ENCODE assay signal across 14 mouse cellular contexts in genomic region chr2:93368954-93369353, GRCm38 (mm10). TPM values are rescaled to one million over a fixed set of nuclear protein-coding genes. Genes with fewer than 3 reads are reported as not detected.
DNase-seq lines count a peak whose midpoint lies in the region; ATAC-seq and TF ChIP-seq lines count a peak whose summit lies in the region.
"Had no signal": no experiment of that assay in that cellular context is flagged by ENCODE, and none has a peak within 500 bp of the region (broad histone marks: within the 10 kb centered on the region; RNA-seq: fewer than 3 reads in every experiment).

No protein-coding gene starts in this region.

- DNase-seq in kidney, postnatal 10 days, result peak; percentile 41
- DNase-seq in kidney, postnatal 36 days, result no peak
- DNase-seq in lung, adult 2 months, result no peak
- DNase-seq in urinary bladder, adult 2 months (ENCODE audit: low spot score), result no peak
- DNase-seq: adrenal gland, adult 8-10 months; cerebellum, adult 11-12 months; lung, postnatal 10 days; thymus, postnatal 14 days had no signal

- no peak overlapping the region for H3K4me2 ChIP-seq in neural tube, embryonic 12.5 days (replicated peaks)
- H3K4me2 ChIP-seq in neural tube, embryonic 15.5 days, result no peak overlapping the region
- H3K4me2 ChIP-seq in hindbrain, embryonic 15.5 days, result no peak overlapping the region
- H3K4me2 ChIP-seq: limb, embryonic 15.5 days had no signal

- H3K4me1 ChIP-seq in neural tube, embryonic 12.5 days, result peaks cover 15% of the 10 kb centered on the region
- H3K4me1 ChIP-seq in neural tube, embryonic 15.5 days, result peaks cover 23% of the 10 kb centered on the region
- H3K4me1 ChIP-seq in hindbrain, embryonic 15.5 days (replicated peaks), result peaks cover 23% of the 10 kb centered on the region
- no peaks in the 10 kb centered on the region for H3K4me1 ChIP-seq in lung, adult 2 months (ENCODE audit: control insufficient read depth, insufficient read depth, low read length)

- no peaks in the 10 kb centered on the region for H3K9me3 ChIP-seq in neural tube, embryonic 12.5 days
- no peaks in the 10 kb centered on the region for H3K9me3 ChIP-seq in neural tube, embryonic 15.5 days (replicated peaks)
- H3K9me3 ChIP-seq in hindbrain, embryonic 15.5 days, result no peaks in the 10 kb centered on the region
- H3K9me3 ChIP-seq: limb, embryonic 15.5 days had no signal

- no peak for TF ChIP-seq CTCF in lung, adult 2 months (IDR thresholded peaks at IDR 0.05; ENCODE audit: insufficient read depth, low read length)

- no peak for ATAC-seq in neural tube, embryonic 12.5 days (ENCODE audit: low FRiP score, low read depth)
- ATAC-seq in neural tube, embryonic 15.5 days (ENCODE audit: low FRiP score), result no peak
- peak; percentile 79 for ATAC-seq in granulocyte monocyte progenitor cell, adult 5-6 weeks (replicated peaks; ENCODE audit: poor library complexity, severe bottlenecking)
- ATAC-seq in hindbrain, embryonic 15.5 days (ENCODE audit: low FRiP score, low read depth), result no peak
- ATAC-seq: Patski had no signal

- H3K36me3 ChIP-seq in neural tube, embryonic 12.5 days, result no peaks in the 10 kb centered on the region
- no peaks in the 10 kb centered on the region for H3K36me3 ChIP-seq in neural tube, embryonic 15.5 days
- no peaks in the 10 kb centered on the region for H3K36me3 ChIP-seq in hindbrain, embryonic 15.5 days
- H3K36me3 ChIP-seq: limb, embryonic 15.5 days had no signal

- H3K27ac ChIP-seq in neural tube, embryonic 12.5 days, result 0 out of 2 replicates have a peak overlapping the region, but pooled peaks have one; percentile 28
- no peak overlapping the region for H3K27ac ChIP-seq in neural tube, embryonic 15.5 days (replicated peaks)
- H3K27ac ChIP-seq in hindbrain, embryonic 15.5 days (replicated peaks), result peak overlapping the region; percentile 6; the same call in 1 of the 2 replicates
- H3K27ac ChIP-seq: limb, embryonic 15.5 days had no signal

- no peaks in the 10 kb centered on the region for H3K27me3 ChIP-seq in neural tube, embryonic 12.5 days (replicated peaks)
- H3K27me3 ChIP-seq in neural tube, embryonic 15.5 days (replicated peaks), result no peaks in the 10 kb centered on the region
- H3K27me3 ChIP-seq in hindbrain, embryonic 15.5 days, result no peaks in the 10 kb centered on the region
- H3K27me3 ChIP-seq: limb, embryonic 15.5 days; Patski had no signal

- no peak overlapping the region for H3K9ac ChIP-seq in neural tube, embryonic 12.5 days
- H3K9ac ChIP-seq in neural tube, embryonic 15.5 days (replicated peaks), result no peak overlapping the region
- no peak overlapping the region for H3K9ac ChIP-seq in hindbrain, embryonic 15.5 days
- H3K9ac ChIP-seq: limb, embryonic 15.5 days had no signal

- TF ChIP-seq POLR2A in lung, adult 2 months (IDR thresholded peaks at IDR 0.05; ENCODE audit: borderline replicate concordance, extremely low read depth, low read depth, low read length), result no peak

- 73% methylated on average over 8 of the region's 8 CpGs for WGBS in neural tube, embryonic 12.5 days
- 47% methylated on average over 8 of the region's 8 CpGs for WGBS in neural tube, embryonic 15.5 days
- WGBS in hindbrain, embryonic 15.5 days, result 54% methylated on average over 8 of the region's 8 CpGs
- WGBS in lung, adult 2 months, result 39% methylated on average over 8 of the region's 8 CpGs

- no peak overlapping the region for H3K4me3 ChIP-seq in neural tube, embryonic 12.5 days
- H3K4me3 ChIP-seq in neural tube, embryonic 15.5 days (replicated peaks), result no peak overlapping the region
- no peak overlapping the region for H3K4me3 ChIP-seq in hindbrain, embryonic 15.5 days
- no peak overlapping the region for H3K4me3 ChIP-seq in lung, adult 2 months (replicated peaks; ENCODE audit: extremely low read depth, low read depth, low read length)
- H3K4me3 ChIP-seq: limb, embryonic 15.5 days had no signal

RNA-seq across cellular contexts. Expression of gene Tspan18, which starts 34.6 kb away (rescaled TPM):
- 50.7 and 53.9 TPM in 2 replicates for polyA plus RNA-seq in neural tube, embryonic 12.5 days (2016; fragmentation: Nextera tagmentation; extraction: Ambion mirVana)
- polyA plus RNA-seq in neural tube, embryonic 15.5 days (2015; fragmentation: Nextera tagmentation; extraction: Ambion mirVana), result 22.0 and 29.3 TPM in 2 replicates
- total RNA-seq in granulocyte monocyte progenitor cell, adult 5-6 weeks (2014; fragmentation: Nextera tagmentation), result 0.26 TPM in 1 of 2 replicates, not detected in the other
- total RNA-seq in granulocyte monocyte progenitor cell, adult 5-6 weeks (2017), result not detected in 2 replicates
- polyA plus RNA-seq in hindbrain, embryonic 15.5 days (2015; fragmentation: Nextera tagmentation; extraction: Ambion mirVana), result 17.9 and 23.5 TPM in 2 replicates
- polyA plus RNA-seq in lung, adult 2 months (2012; rRNA removed), result 158 and 172 TPM in 2 replicates
- 19.8 and 38.3 TPM in 2 replicates for polyA plus RNA-seq in urinary bladder, adult 2 months (2012; rRNA removed)
